Mouse (Mus musculus) bone marrow, adult 2 months (tissue): ENCODE measurements at regions not wholly inside any gene's neighbourhood (a gene's known extent, or its start where the extent isn't known, plus 50 kb on each side); places are given as distances from the start of the nearest gene placed in this dataset.

Experiments used
- H3K27ac ChIP-seq: fragments of 200-500 bp; 2 replicates; pipeline ENCODE4 v1.5.1; 2012; ENCODE audit warnings: low read depth, mild to moderate bottlenecking, control low read depth, inconsistent platforms, low read length; ENCODE audit not compliant: control insufficient read depth, poor library complexity, insufficient read depth
- H3K4me1 ChIP-seq: fragments of 200-500 bp; 2 replicates; pipeline ENCODE4 v1.6.1; 2011; ENCODE audit warnings: low read length; ENCODE audit not compliant: control insufficient read depth, insufficient read depth
- H3K4me3 ChIP-seq: fragments of 200-500 bp; replicated peaks from 2 replicates; pipeline ENCODE3; 2011; ENCODE audit warnings: mild to moderate bottlenecking, low read depth, low read length, control low read depth; ENCODE audit not compliant: control insufficient read depth
- CTCF ChIP-seq: fragments of 200-500 bp; IDR thresholded peaks from 2 replicates; pipeline ENCODE4 v1.5.1; 2011; ENCODE audit warnings: low read length, control low read depth; ENCODE audit not compliant: control insufficient read depth, insufficient read depth
- POLR2A ChIP-seq: fragments of 200-500 bp; IDR thresholded peaks from 2 replicates; pipeline ENCODE4 v1.6.1; 2011; ENCODE audit warnings: low read depth, mild to moderate bottlenecking, control low read depth, low read length, borderline replicate concordance; ENCODE audit not compliant: control insufficient read depth
- WGBS: fragments of 180-500 bp; shearing (Covaris S2); methylation state at CpG from one replicate; pipeline ENCODE4 v1.1.7; 2018; 5-methylcytosine and 5-hydroxymethylcytosine counted together

DNA sequence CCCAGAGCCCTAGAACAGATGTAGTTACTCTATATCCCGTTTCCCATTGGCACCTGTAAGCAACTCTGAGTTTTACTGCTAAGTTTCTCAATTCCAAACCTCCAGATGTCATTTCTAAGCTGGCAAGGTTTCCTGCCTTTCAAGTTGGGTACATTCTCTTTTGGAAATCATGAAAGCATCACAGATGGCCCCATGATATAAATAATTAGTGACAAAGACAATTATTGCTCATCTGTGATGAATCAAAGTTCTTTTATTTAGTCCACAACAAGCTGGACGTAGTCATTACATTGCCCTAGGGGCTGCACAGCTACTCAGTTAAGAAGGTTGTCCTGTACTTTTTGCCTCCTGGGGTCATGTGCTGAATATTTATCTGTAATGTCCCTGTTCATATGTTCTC lies 303.2 kb upstream of the Btbd3 start:
- Histone ChIP-seq H3K4me3 (no peak overlapping the region), H3K4me1 (no peaks in the 10 kb centered on the region), H3K27ac (no peak overlapping the region)
- 58% methylated on average over 2 of the region's 2 CpGs for WGBS
- TF ChIP-seq CTCF (no peak), POLR2A (no peak)

DNA sequence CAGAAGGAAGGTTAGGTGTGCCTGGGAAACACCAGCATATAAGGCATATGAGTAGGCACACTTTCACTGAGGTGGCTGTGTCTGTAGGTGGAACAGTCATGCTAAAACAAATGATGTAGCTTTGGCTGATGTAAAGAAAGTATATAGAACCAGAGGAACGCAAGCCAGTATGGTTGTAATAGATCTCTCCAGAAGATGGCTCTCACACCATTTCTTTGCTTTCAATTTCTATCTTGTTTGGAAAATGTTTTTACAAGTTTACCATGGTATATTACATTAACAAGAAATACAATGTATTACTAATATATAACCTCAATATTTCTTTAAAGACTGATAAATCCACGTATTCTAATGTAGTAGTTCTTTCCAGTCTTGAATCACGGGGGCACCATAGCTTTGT lies 304.4 kb upstream of the Btbd3 start:
- Histone ChIP-seq H3K27ac (no peak overlapping the region), H3K4me1 (no peaks in the 10 kb centered on the region), H3K4me3 (no peak overlapping the region)
- TF ChIP-seq CTCF (no peak), POLR2A (no peak)
- 68% methylated on average over 3 of the region's 3 CpGs for WGBS

DNA sequence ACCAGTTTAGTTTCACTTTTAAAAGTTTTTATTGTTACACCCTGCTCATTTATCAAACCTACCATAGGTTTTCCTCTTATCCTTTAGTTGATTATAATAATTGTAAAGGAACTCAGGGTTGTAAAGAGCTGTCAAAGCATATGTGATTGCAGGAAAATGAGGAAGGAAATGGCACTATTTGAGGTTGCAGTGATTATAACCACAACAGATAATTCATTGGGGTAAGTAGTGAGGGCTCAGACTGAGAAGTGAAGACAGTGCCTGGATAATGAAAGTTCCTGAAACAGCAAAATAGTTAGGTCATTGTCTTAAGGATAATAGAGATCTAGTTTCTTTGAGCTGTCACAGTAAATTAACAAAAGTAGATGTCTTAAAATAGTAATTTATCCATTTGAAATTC lies 305.4 kb upstream of the Btbd3 start:
- Histone ChIP-seq H3K4me3 (no peak overlapping the region), H3K4me1 (no peaks in the 10 kb centered on the region), H3K27ac (no peak overlapping the region)
- no peak for TF ChIP-seq CTCF
- TF ChIP-seq POLR2A: no peak

DNA sequence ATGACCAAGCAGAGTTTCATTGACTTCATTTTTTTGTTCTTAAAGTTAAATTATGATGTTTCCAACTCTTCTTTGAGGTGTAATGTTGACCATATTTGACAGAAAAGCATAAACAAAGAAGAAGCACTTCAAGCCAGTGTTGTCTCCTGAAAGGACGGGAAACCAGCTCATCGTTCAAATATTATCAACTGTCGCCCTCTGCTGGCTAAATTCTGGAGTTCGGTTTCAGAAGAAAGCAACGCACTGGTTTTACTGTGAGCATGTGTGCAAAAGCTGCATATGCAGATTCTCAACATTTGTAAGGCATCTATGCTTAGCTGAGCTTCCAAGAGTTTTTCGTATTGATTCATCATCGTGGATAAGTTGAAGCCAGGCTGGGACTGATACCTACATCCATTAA lies 313.6 kb upstream of the Btbd3 start:
- Histone ChIP-seq H3K4me3 (no peak overlapping the region), H3K27ac (no peak overlapping the region), H3K4me1 (no peaks in the 10 kb centered on the region)
- 8% methylated on average over 7 of the region's 7 CpGs for WGBS
- TF ChIP-seq CTCF: no peak
- no peak for TF ChIP-seq POLR2A

DNA sequence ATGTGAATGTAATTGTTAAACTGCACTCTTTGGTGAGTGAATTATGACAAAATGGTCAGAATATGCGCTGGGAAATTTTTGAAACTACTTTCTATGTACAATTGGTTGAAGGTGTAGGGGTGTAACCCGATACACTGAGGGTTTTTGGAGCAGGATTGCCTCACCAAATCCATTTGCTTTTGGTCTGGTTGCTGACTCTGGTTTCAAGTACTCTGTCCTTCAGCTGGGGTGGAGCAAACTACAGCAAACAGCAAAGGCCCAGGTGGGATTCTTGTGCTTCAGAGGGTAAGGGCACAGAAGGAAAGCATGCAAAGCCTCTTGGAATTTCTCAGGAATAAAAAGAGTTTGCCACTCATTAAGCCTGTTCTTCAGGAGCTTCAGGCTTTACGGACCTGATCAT lies 316.8 kb upstream of the Btbd3 start:
- Histone ChIP-seq H3K27ac (no peak overlapping the region), H3K4me1 (no peaks in the 10 kb centered on the region), H3K4me3 (no peak overlapping the region)
- TF ChIP-seq POLR2A: no peak
- TF ChIP-seq CTCF: no peak
- 75% methylated on average over 3 of the region's 3 CpGs for WGBS

DNA sequence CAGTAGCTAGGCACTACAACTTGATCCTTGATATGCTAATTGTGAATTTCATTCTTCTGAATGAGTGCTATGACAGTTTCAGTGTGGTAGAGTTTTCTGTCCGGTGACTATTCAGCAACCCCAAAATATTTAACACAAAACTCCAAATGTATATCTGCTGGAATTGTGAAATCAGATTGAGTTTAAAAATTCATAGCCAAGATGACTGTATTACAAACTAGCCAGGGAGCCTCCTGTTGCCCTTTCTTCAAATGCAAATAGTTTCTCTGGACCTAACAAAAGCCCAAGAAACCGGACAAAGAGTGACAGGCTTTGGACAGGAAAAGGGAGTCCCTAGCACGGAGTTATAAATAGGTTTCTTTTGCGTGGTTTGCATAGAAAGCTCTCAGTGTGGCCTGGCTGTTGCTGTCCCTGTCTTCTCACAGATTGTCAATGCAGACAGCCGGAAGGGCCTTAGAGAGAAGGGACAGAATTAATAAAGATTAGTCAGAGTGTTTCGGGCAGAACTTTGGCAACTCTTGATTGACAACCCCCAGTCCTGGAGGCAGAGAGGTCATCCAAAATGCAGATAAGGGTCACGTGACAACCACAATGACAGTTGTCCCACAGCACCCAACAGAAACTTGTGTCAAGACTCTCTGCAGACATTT lies 317.4 kb upstream of the Btbd3 start:
- TF ChIP-seq CTCF (no peak), POLR2A (no peak)
- no peaks in the 10 kb centered on the region for H3K4me1 ChIP-seq
- no peak overlapping the region for H3K4me3 ChIP-seq
- no peak overlapping the region for H3K27ac ChIP-seq
- 53% methylated on average over 7 of the region's 7 CpGs for WGBS

DNA sequence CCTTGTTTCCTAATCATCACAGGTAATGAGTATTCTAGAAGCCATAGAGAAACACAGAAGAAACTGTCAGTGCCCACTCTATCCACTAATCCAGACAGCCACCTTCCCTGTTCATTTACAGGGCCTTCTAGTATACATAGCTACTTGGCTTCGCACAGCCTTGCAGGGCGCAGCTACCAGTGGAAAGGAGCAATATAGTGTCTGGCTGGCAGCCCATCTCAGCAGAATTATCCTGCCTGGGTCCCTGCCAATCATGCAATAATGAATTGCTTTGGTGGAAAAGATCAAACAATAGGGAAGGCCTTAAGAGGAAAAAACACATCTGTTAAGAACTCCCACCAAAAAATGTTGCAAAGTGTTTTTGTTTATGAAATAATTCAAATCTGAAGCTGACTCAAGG lies 319.8 kb upstream of the Btbd3 start:
- Histone ChIP-seq H3K27ac (no peak overlapping the region), H3K4me3 (no peak overlapping the region), H3K4me1 (no peaks in the 10 kb centered on the region)
- WGBS: 81% methylated on average over 2 of the region's 2 CpGs
- TF ChIP-seq CTCF (no peak), POLR2A (no peak)

DNA sequence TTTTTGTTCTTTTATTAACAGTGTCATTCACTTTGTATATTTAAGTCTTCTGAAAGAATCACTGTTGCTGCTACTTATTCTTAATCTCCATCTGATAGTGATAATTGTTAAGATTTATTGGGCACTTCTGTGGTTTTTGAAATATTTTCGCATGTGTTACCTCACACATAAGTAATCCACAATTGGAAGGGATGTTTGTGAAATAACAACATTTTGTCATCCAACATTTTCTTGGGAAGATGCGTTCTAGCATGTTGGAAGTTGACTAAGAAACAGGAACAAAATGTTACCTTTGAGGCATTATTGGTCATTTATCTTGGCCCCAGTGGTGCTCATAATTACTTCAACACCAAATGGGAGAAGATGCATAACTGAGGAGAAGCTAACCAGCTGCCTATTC lies 323.4 kb upstream of the Btbd3 start:
- H3K27ac ChIP-seq: no peak overlapping the region

DNA sequence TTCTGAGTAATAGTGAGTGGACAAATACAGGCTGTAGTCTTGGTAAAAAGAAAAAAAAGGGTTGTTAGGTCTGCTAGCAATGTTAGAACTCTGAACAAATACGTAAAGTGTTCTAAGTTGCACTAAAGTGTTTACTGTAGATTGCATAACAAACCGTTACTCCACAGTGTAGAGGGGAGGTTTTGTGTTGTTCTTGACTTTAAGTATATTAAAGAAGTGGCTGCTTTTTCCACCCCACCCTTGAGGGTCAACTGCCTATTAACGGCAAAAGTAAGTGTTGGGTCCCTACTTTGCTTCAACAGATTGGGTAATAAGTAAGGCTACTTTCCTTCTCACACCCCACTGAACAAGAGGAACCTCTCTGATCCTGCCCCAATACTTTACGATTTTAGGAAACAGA lies 323.9 kb upstream of the Btbd3 start:
- H3K27ac ChIP-seq: no peak overlapping the region
- H3K4me3 ChIP-seq: no peak overlapping the region
- 75% methylated on average over 4 of the region's 4 CpGs for WGBS
- no peaks in the 10 kb centered on the region for H3K4me1 ChIP-seq
- TF ChIP-seq POLR2A: no peak
- no peak for TF ChIP-seq CTCF

More for the DNA sequence above, 323.4 kb upstream of the Btbd3 start:
- Histone ChIP-seq H3K4me3 (no peak overlapping the region), H3K4me1 (no peaks in the 10 kb centered on the region)
- WGBS: 69% methylated on average over 2 of the region's 2 CpGs
- TF ChIP-seq CTCF (no peak), POLR2A (no peak)

DNA sequence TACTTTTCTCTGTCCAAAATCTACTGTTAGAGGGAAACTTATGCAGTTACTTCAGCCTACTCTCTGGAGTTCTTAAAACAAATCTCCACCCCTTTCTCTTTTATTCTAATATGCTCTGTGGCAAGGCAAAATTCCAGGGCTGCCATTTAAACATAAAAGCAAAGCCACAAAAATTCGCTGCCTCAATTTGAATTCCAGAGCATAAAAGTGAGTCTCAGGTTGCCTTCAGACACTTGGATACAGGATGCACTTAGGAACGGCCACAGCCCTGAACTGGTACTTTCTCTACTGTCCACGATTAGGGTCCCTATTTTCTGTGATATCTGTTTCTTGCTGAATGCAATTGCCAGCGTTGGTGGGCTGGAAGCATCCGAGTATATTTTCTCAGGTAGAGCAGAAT lies 330.9 kb upstream of the Btbd3 start:
- TF ChIP-seq POLR2A (no peak), CTCF (no peak)
- Histone ChIP-seq H3K4me3 (no peak overlapping the region), H3K4me1 (no peaks in the 10 kb centered on the region), H3K27ac (no peak overlapping the region)
- WGBS: 63% methylated on average over 5 of the region's 5 CpGs
